Mouse (Mus musculus): ENCODE results near the gene Nrg4. TPM values are rescaled to one million over a fixed set of nuclear protein-coding genes. Genes with fewer than 3 reads are reported as not detected.

The Nrg4 gene
- polyA plus RNA-seq, 1 experiment from 2014 or later = 1.0 TPM

DNA sequence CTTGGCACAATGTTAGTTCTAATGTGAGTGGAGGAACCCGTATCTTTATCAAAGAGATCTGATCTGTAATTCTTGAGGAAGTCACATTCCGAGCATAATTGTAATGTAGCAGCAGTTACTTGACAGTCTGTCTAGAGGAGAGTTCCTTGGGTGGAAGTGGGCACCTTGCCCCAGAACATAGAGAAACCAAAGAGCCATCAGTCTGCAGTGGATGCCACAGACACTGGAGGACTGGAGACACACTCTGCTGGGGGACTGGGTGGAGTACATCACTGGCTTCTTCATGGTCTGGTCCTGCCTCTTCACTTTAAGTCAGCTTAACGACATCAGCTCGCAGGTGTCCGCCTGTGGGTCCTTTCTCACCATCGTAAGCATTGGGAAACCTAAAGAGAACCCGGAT is 17.5 kb upstream of the Nrg4 start:
- Histone ChIP-seq H3K4me1 (no peaks in the 10 kb centered on the region), H3K9me3 (no peaks in the 10 kb centered on the region), H3K36me3 (no peaks in the 10 kb centered on the region), H3K27me3 (no peaks in the 10 kb centered on the region), H3K4me2 (no peak overlapping the region), H3K4me3 (no peak overlapping the region), H3K27ac (no peak overlapping the region), H3K9ac (no peak overlapping the region)
- no peak for ATAC-seq (ENCODE audit: borderline replicate concordance, extremely low read depth, low FRiP score, low TSS enrichment)
- WGBS = 68% methylated on average over 7 of the region's 7 CpGs

DNA sequence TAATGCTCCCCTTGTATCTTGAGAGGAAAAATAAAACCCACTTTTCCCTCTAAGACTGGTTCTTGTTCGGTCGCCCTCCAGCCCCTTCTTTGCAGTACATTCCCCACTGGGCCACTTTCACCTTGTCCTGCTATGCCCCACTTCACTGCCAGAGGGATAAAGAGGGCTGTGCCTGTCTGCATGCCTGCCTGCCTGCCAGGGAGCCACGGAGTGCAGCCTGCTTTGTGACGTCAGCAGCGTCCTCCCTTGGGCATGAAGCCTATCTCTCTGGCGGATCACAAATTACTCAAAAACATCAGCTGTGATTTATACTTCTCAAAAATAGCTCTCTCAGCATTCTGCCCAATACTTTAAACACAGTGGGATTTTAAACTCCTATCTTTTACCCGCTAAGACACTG is 6.3 kb upstream of the Nrg4 start:
- Histone ChIP-seq H3K9ac (no peak overlapping the region), H3K4me3 (no peak overlapping the region), H3K27ac (no peak overlapping the region), H3K4me2 (no peak overlapping the region), H3K36me3 (no peaks in the 10 kb centered on the region), H3K9me3 (no peaks in the 10 kb centered on the region), H3K27me3 (peaks cover 26% of the 10 kb centered on the region), H3K4me1 (no peaks in the 10 kb centered on the region)
- WGBS = 27% methylated on average over 7 of the region's 7 CpGs
- no peak for ATAC-seq (ENCODE audit: borderline replicate concordance, extremely low read depth, low FRiP score, low TSS enrichment)

DNA sequence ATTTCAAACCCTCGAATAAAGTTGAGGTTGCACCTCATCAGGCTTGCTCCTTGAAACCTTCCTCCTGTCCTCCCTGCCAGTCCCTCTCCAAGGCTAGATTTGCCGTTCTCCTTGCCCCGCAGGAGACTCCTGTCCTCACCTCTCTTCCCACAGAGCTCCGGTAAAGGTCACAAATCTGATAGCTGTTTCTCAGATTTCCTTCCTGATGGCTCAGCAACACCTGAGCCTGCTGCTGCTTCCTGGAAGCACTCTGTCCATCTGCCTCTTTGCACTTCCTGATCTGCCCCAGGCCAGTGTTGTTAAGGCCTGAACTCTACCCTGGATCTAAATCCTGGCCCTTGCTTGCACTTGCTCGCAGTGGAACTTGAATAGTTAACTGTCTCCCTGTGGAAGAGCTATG is 5.8 kb upstream of the Nrg4 start:
- H3K4me1 ChIP-seq = 0 out of 2 replicates have a peak, but pooled peaks cover 1% of the 10 kb centered on the region
- H3K9me3 ChIP-seq = no peaks in the 10 kb centered on the region
- no peak overlapping the region for H3K9ac ChIP-seq
- H3K27me3 ChIP-seq = peaks cover 30% of the 10 kb centered on the region
- 23% methylated on average over 5 of the region's 5 CpGs for WGBS
- no peak overlapping the region for H3K4me3 ChIP-seq
- H3K36me3 ChIP-seq = no peaks in the 10 kb centered on the region
- H3K27ac ChIP-seq = no peak overlapping the region
- ATAC-seq (ENCODE audit: borderline replicate concordance, extremely low read depth, low FRiP score, low TSS enrichment) = no peak
- no peak overlapping the region for H3K4me2 ChIP-seq

GRCm38 (mm10) chr9:55329401-55329800 is 2.8 kb upstream of the Nrg4 start:
- H3K4me3 ChIP-seq = no peak overlapping the region
- no peaks in the 10 kb centered on the region for H3K9me3 ChIP-seq
- peaks cover 56% of the 10 kb centered on the region for H3K27me3 ChIP-seq
- peaks cover 6% of the 10 kb centered on the region; the same call in 1 of the 2 replicates for H3K4me1 ChIP-seq
- no peak for ATAC-seq (ENCODE audit: borderline replicate concordance, extremely low read depth, low FRiP score, low TSS enrichment)
- no peak overlapping the region for H3K4me2 ChIP-seq
- H3K9ac ChIP-seq = no peak overlapping the region
- no peak overlapping the region for H3K27ac ChIP-seq
- WGBS = 72% methylated on average over 6 of the region's 6 CpGs
- no peaks in the 10 kb centered on the region for H3K36me3 ChIP-seq

DNA sequence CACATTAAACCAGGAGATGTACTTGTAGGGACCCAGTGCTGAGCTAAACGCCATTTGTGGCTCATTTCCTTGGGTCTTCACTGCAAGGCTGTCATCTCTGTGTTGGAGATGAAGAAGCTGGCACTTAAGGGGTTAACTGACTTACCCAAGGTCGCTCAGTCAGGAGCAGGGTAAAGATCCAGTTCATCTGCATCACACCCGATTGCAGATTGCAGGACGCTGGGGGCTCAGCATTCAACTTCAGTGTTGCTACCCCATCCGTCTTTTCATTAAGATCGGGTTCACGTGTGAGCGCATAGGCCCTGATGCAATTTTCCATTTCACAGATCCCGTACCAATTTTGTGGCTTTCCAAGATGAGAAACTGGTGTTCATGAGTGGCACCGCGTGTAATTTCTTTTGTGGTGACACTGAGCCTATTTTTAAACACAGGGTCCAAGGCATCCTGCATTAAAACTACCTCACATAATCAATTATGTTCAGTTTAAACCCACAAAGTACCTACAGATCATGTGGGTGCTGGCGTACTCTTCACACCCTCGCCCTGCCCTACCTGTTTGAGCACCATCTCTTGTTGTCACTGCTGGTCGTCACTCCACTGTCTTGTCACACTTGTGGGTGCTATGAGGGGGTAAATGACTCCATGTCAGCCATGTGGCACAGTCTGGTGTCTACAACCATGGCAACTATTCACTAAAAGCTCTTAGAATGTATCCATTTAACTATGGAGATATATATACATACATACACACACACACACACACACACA is 1.7 kb upstream of the Nrg4 start:
- Histone ChIP-seq H3K27ac (no peak overlapping the region), H3K9ac (no peak overlapping the region), H3K4me3 (no peak overlapping the region), H3K27me3 (peaks cover 64% of the 10 kb centered on the region), H3K9me3 (no peaks in the 10 kb centered on the region), H3K4me1 (peaks cover 6% of the 10 kb centered on the region; the same call in 1 of the 2 replicates), H3K36me3 (no peaks in the 10 kb centered on the region), H3K4me2 (no peak overlapping the region)
- ATAC-seq (ENCODE audit: borderline replicate concordance, extremely low read depth, low FRiP score, low TSS enrichment) = no peak
- WGBS = 31% methylated on average over 14 of the region's 14 CpGs

DNA sequence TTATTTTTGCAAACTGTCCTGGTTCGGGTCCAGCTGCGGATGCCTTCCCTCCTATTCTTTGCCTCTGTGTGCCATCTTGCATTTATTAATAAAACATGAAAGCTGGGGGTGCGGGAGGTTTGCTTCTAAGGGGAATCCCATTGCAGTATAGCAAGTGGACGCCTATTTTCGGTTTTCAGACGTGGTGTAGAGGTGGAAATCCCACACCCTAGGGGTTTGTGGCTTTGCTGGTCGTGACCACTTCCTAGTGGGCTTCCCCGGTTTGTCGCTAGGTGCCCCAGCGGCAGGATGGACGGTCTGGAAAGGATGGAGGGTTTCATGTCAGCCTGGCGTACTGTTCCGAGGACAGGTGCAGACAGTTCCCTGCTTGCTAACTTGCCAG is 581 bp upstream of the Nrg4 start:
- H3K27me3 ChIP-seq = peaks cover 64% of the 10 kb centered on the region
- peak overlapping the region; percentile 95 for H3K4me2 ChIP-seq
- H3K36me3 ChIP-seq = no peaks in the 10 kb centered on the region
- H3K9me3 ChIP-seq = no peaks in the 10 kb centered on the region
- ATAC-seq (ENCODE audit: borderline replicate concordance, extremely low read depth, low FRiP score, low TSS enrichment) = no peak
- H3K27ac ChIP-seq = no peak overlapping the region
- H3K9ac ChIP-seq = peak overlapping the region; percentile 51
- H3K4me3 ChIP-seq = peak overlapping the region; percentile 72
- WGBS = 1% methylated on average over 13 of the region's 13 CpGs
- H3K4me1 ChIP-seq = peaks cover 6% of the 10 kb centered on the region; the same call in 1 of the 2 replicates

DNA sequence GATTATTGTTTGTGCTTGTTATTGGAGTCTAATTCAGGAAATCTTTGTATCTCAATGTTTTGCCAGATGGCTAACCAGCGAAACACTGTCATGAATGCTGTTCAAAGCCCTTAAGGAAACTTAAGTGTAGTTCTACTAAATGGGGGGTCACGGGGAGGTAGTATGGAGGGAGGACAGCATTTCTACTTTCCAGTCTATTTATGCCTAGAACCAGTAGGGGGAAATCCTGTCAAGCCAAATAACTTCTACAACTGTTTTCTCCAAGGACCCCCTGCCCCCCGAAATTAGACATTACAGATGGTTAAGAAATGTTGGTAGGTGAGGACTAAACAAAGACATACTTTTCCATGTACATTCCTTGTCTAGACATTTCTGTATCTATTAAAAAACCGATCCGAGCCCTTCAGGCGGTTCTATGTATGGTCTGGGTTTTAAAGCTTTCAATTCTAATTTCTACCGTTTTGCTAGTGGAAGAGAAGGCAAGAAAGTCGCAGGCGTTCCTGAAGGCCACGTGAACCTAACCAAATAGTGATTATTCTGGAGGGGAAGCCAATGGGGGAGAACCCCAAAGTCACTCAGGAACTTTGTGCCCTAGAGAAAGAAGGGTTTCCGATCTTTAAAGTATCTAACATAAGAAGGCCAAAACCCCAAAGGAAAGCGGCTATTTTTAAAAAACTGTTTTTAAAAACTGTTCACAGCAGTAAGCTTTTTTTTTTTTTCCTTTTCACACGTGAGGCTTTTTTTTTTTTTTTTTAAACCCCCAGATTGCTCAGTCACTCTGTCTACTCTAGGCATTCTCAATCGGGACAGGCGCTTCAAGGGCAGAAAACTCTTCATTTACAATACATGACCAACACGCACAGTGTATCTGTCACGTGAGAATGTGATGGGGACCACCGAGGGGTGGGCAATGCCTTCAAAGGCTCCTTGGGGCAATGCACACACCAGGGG is 805 bp downstream of the Nrg4 start:
- H3K36me3 ChIP-seq = no peaks in the 10 kb centered on the region
- no peak overlapping the region for H3K27ac ChIP-seq
- H3K27me3 ChIP-seq = peaks cover 60% of the 10 kb centered on the region
- peaks cover 6% of the 10 kb centered on the region; the same call in 1 of the 2 replicates for H3K4me1 ChIP-seq
- WGBS = 14% methylated on average over 18 of the region's 18 CpGs
- H3K9ac ChIP-seq = peak overlapping the region; percentile 69
- peak overlapping the region; percentile 72 for H3K4me3 ChIP-seq
- H3K9me3 ChIP-seq = no peaks in the 10 kb centered on the region
- ATAC-seq (ENCODE audit: borderline replicate concordance, extremely low read depth, low FRiP score, low TSS enrichment) = no peak
- H3K4me2 ChIP-seq = peak overlapping the region; percentile 95

- H3K4me1 ChIP-seq = peaks cover 6% of the 10 kb centered on the region; the same call in 1 of the 2 replicates
- ATAC-seq (ENCODE audit: borderline replicate concordance, extremely low read depth, low FRiP score, low TSS enrichment) = no peak
- H3K36me3 ChIP-seq = no peaks in the 10 kb centered on the region
- H3K9me3 ChIP-seq = no peaks in the 10 kb centered on the region
- H3K4me3 ChIP-seq = no peak overlapping the region
- H3K27me3 ChIP-seq = peaks cover 56% of the 10 kb centered on the region
- no peak overlapping the region for H3K9ac ChIP-seq
- H3K27ac ChIP-seq = no peak overlapping the region
- WGBS = 17% methylated on average over 1 of the region's 1 CpGs
- H3K4me2 ChIP-seq = no peak overlapping the region
Observed at GRCm38 (mm10) chr9:55325061-55325460, 1.6 kb downstream of the Nrg4 start.

DNA sequence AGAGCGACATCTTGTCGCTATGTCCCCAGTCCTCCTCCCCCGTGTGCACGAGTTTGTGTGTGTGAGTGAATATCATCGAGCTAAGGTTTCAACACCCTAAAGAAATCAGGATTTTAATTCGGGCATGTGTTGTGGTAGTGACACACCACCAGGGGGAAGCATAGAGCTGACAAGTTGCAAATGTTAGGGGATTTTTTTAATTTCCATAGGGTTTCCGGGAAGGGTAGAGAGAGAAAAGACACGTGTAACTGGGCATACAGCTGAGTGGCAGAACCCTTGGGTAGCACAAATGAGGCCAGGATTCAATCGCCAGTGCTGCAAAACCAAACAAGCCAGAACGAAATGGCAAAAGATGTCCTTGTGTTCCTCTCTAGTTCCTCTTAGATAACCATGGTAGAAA is 2.1 kb downstream of the Nrg4 start:
- ATAC-seq (ENCODE audit: borderline replicate concordance, extremely low read depth, low FRiP score, low TSS enrichment) = no peak
- H3K4me3 ChIP-seq = no peak overlapping the region
- no peak overlapping the region for H3K9ac ChIP-seq
- WGBS = 57% methylated on average over 10 of the region's 10 CpGs
- H3K27me3 ChIP-seq = peaks cover 54% of the 10 kb centered on the region
- H3K4me2 ChIP-seq = no peak overlapping the region
- H3K9me3 ChIP-seq = no peaks in the 10 kb centered on the region
- H3K36me3 ChIP-seq = no peaks in the 10 kb centered on the region
- peaks cover 6% of the 10 kb centered on the region; the same call in 1 of the 2 replicates for H3K4me1 ChIP-seq
- no peak overlapping the region for H3K27ac ChIP-seq

- ATAC-seq (ENCODE audit: borderline replicate concordance, extremely low read depth, low FRiP score, low TSS enrichment) = no peak
- H3K9me3 ChIP-seq = no peaks in the 10 kb centered on the region
- H3K4me2 ChIP-seq = no peak overlapping the region
- WGBS = 51% methylated on average over 8 of the region's 8 CpGs
- peaks cover 49% of the 10 kb centered on the region for H3K27me3 ChIP-seq
- no peak overlapping the region for H3K4me3 ChIP-seq
- peaks cover 6% of the 10 kb centered on the region; the same call in 1 of the 2 replicates for H3K4me1 ChIP-seq
- H3K27ac ChIP-seq = no peak overlapping the region
- H3K9ac ChIP-seq = no peak overlapping the region
- no peaks in the 10 kb centered on the region for H3K36me3 ChIP-seq
Observed at GRCm38 (mm10) chr9:55324085-55324484, 2.6 kb downstream of the Nrg4 start.

DNA sequence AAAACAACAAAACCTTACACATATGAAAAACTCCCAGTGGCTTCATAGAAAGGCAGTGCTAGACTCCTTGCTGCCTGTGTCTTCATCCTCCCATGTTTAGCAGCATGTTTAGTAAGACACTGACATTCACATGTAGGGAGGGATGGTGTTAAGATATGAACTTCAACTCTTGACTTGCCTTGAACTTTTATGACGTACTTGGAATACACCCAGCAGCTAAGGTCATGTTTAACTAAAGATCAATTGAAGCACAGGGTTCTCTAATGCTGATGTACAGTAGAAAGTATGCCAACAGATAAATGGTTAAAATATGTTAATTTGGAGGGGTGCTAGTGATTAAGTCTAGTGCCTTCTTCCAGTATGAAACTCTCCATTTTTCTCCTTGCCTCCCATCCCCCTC is 4.0 kb downstream of the Nrg4 start:
- no peak for ATAC-seq (ENCODE audit: borderline replicate concordance, extremely low read depth, low FRiP score, low TSS enrichment)
- Histone ChIP-seq H3K4me3 (no peak overlapping the region), H3K4me2 (no peak overlapping the region), H3K27me3 (peaks cover 36% of the 10 kb centered on the region), H3K9me3 (no peaks in the 10 kb centered on the region), H3K4me1 (peaks cover 6% of the 10 kb centered on the region; the same call in 1 of the 2 replicates), H3K9ac (no peak overlapping the region), H3K36me3 (no peaks in the 10 kb centered on the region), H3K27ac (no peak overlapping the region)
- 51% methylated on average over 1 of the region's 1 CpGs for WGBS

Measured in lung, embryonic 15.5 days (tissue).